14 mouse cellular contexts compared by ENCODE assay signal in the genomic region with DNA sequence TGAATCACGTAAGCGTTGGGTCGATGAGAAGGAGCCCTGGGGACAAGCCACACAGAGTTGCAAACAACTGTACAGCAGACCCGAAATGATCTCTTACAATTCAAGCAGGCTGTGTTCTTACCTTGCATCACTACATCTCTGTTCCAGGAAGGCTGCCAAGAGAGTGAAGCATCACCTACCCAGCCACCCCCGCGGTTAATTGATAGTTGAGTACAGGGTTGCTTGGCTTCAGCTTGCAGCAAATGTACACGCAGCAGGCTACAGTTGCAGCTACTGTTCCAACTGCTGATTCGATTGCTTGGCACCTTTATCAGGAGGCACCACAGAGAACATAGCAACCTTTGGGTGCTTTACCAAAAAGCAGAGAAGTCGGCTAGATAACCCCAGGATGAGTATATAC.
DNase-seq lines count a peak whose midpoint lies in the region; ATAC-seq and TF ChIP-seq lines count a peak whose summit lies in the region.
"Had no signal": no experiment of that assay in that cellular context is flagged by ENCODE, and none has a peak within 500 bp of the region (broad histone marks: within the 10 kb centered on the region; RNA-seq: fewer than 3 reads in every experiment).

No protein-coding gene starts in this region.

- H3K4me2 ChIP-seq in hindbrain, embryonic 16.5 days (ENCODE audit: low read length) = no peak overlapping the region
- H3K4me2 ChIP-seq in hindbrain, embryonic 12.5 days (replicated peaks) = no peak overlapping the region
- H3K4me2 ChIP-seq: forebrain, embryonic 12.5 days; lung, embryonic 14.5 days; neural tube, embryonic 12.5 days had no signal

- H3K4me3 ChIP-seq in hindbrain, embryonic 16.5 days (ENCODE audit: low read length) = no peak overlapping the region
- no peak overlapping the region for H3K4me3 ChIP-seq in hindbrain, embryonic 12.5 days
- H3K4me3 ChIP-seq in layer of hippocampus, adult 2 months = no peak overlapping the region
- H3K4me3 ChIP-seq: forebrain, embryonic 12.5 days; heart, adult 2 months; neural tube, embryonic 12.5 days had no signal

- no peaks in the 10 kb centered on the region for H3K36me3 ChIP-seq in hindbrain, embryonic 16.5 days (ENCODE audit: control insufficient read depth, insufficient read depth, low read length)
- no peaks in the 10 kb centered on the region for H3K36me3 ChIP-seq in hindbrain, embryonic 12.5 days
- H3K36me3 ChIP-seq: forebrain, embryonic 12.5 days; neural tube, embryonic 12.5 days had no signal

- no peaks in the 10 kb centered on the region for H3K9me3 ChIP-seq in hindbrain, embryonic 16.5 days (ENCODE audit: control insufficient read depth, low read length)
- H3K9me3 ChIP-seq in hindbrain, embryonic 12.5 days (replicated peaks) = no peaks in the 10 kb centered on the region
- H3K9me3 ChIP-seq: forebrain, embryonic 12.5 days; neural tube, embryonic 12.5 days had no signal

- DNase-seq in right cerebral cortex, adult 18-20 months = peak; percentile 63
- no peak for DNase-seq in right cerebral cortex, postnatal 25 days
- DNase-seq in layer of hippocampus, adult 2 months (ENCODE audit: low spot score in 2 of 2) = peak; percentile 54 to 64
- DNase-seq in telencephalon, adult 2 months (ENCODE audit: low read depth, low spot score) = peak; percentile 69
- no peak for DNase-seq in thymus, postnatal 14 days
- DNase-seq: cerebellum, adult 2 months; heart, adult 2 months; lung, embryonic 14.5 days; spleen, adult 18-20 months had no signal

- H3K9ac ChIP-seq in hindbrain, embryonic 16.5 days (ENCODE audit: low read depth, low read length) = no peak overlapping the region
- H3K9ac ChIP-seq in hindbrain, embryonic 12.5 days = no peak overlapping the region
- H3K9ac ChIP-seq: forebrain, embryonic 12.5 days; lung, embryonic 14.5 days; neural tube, embryonic 12.5 days had no signal

- WGBS in hindbrain, embryonic 16.5 days = 76% methylated on average over 9 of the region's 9 CpGs
- WGBS in hindbrain, embryonic 12.5 days = 86% methylated on average over 9 of the region's 9 CpGs

- ATAC-seq in hindbrain, embryonic 16.5 days = peak; percentile 54; the same call in 1 of the 2 replicates
- no peak for ATAC-seq in hindbrain, embryonic 12.5 days (ENCODE audit: low FRiP score)
- ATAC-seq: midbrain, embryonic 16.5 days had no signal

- no peak overlapping the region for H3K27ac ChIP-seq in hindbrain, embryonic 16.5 days (ENCODE audit: low read depth, low read length)
- no peak overlapping the region for H3K27ac ChIP-seq in hindbrain, embryonic 12.5 days
- peak overlapping the region; percentile 91 for H3K27ac ChIP-seq in layer of hippocampus, adult 2 months
- H3K27ac ChIP-seq: forebrain, embryonic 12.5 days; heart, adult 2 months; neural tube, embryonic 12.5 days had no signal

- H3K27me3 ChIP-seq in hindbrain, embryonic 16.5 days (replicated peaks; ENCODE audit: control insufficient read depth, insufficient read depth, low read length) = no peaks in the 10 kb centered on the region
- H3K27me3 ChIP-seq in hindbrain, embryonic 12.5 days = no peaks in the 10 kb centered on the region
- H3K27me3 ChIP-seq: forebrain, embryonic 12.5 days; neural tube, embryonic 12.5 days had no signal

- no peak for TF ChIP-seq CTCF in layer of hippocampus, adult 2 months (conservative IDR thresholded peaks at IDR 0.05)

- no peaks in the 10 kb centered on the region for H3K4me1 ChIP-seq in hindbrain, embryonic 16.5 days (ENCODE audit: control insufficient read depth, insufficient read depth, low read depth, low read length)
- H3K4me1 ChIP-seq in hindbrain, embryonic 12.5 days = no peaks in the 10 kb centered on the region
- H3K4me1 ChIP-seq: neural tube, embryonic 12.5 days had no signal

Comparison
In these comparisons a context has a peak if more than half of its experiments do, and no peak if none do; other contexts are left out.
1. DNase-seq: peak in right cerebral cortex, adult 18-20 months (single experiment), layer of hippocampus, adult 2 months (2 of 2) and telencephalon, adult 2 months (single experiment); none in right cerebral cortex, postnatal 25 days (single experiment) and thymus, postnatal 14 days (single experiment).